Mouse (Mus musculus) G1E (cell line): ENCODE measurements around the gene Mtcp1.

Source experiments
- CTCF ChIP-seq: IDR thresholded peaks from 2 replicates; pipeline ENCODE4 v1.5.1; 2012; ENCODE audit warnings: low read depth, low read length, inconsistent platforms, mixed read lengths
- GATA1 ChIP-seq: IDR thresholded peaks from 2 replicates; pipeline ENCODE4 v1.6.1; 2012; ENCODE audit warnings: borderline replicate concordance, low read length, inconsistent platforms, mixed read lengths
- GATA2 ChIP-seq: IDR thresholded peaks from 2 replicates; pipeline ENCODE4 v1.6.1; 2012; ENCODE audit warnings: low read depth, low read length, inconsistent platforms, borderline replicate concordance

GRCm38 (mm10) chrX:75415936-75416785, at the start of gene Mtcp1, which contains the start of the genes Cmc4 and Brcc3:
- TF ChIP-seq CTCF (no peak), GATA2 (no peak), GATA1 (no peak)
